Mouse (Mus musculus): ENCODE measurements at regions not wholly inside any gene's neighbourhood (a gene's known extent, or its start where the extent isn't known, plus 50 kb on each side); places are given as distances from the start of the nearest gene placed in this dataset.

DNA sequence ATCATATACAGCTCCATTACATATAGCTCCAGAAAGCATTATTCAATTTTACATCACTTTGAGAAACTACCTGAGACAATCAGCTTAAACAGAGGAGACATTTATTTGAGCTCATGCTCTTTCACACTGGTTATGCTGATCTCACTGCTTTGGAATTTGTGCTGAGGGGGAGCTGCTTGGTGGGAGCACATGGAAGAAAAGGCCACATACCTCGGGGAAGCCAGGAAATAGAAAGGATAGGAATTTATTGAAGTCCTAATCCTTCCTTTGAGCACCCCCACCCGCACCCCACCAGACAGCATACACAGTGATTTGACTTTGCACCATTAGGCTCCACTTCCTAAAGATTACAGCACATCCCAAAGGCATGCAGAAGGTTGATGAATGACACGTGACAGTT lies 296.0 kb upstream of the Slc35b3 start:
- Histone ChIP-seq H3K9ac (ENCODE audit: insufficient read depth, low read depth, low read length, poor library complexity, severe bottlenecking) (no peak overlapping the region), H3K4me1 (ENCODE audit: control insufficient read depth in 2 of 2, insufficient read depth in 2 of 2, low read length in 2 of 2, poor library complexity in 1 of 2) (no peaks in the 10 kb centered on the region), H3K4me3 (ENCODE audit: insufficient read depth in 1 of 2, low read depth in 1 of 2, low read length in 2 of 2, poor library complexity in 1 of 2, severe bottlenecking in 1 of 2) (no peak overlapping the region), H3K9me3 (ENCODE audit: control insufficient read depth, insufficient read depth, low read depth, low read length) (no peaks in the 10 kb centered on the region), H3K27ac (ENCODE audit: insufficient read depth, low read depth, low read length, poor library complexity, severe bottlenecking) (no peak overlapping the region), H3K36me3 (ENCODE audit: control insufficient read depth, insufficient read depth, low read length, poor library complexity, severe bottlenecking) (no peaks in the 10 kb centered on the region)
- no peak for TF ChIP-seq CHD2 (IDR thresholded peaks at IDR 0.05; ENCODE audit: low read depth, low read length)
- TF ChIP-seq MAFK (IDR thresholded peaks at IDR 0.05; ENCODE audit: insufficient read depth, low read depth, low read length): no peak
- no peak for TF ChIP-seq HCFC1 (IDR thresholded peaks at IDR 0.05; ENCODE audit: borderline replicate concordance, insufficient read depth, low read length)
- no peak for TF ChIP-seq ZNF384 (IDR thresholded peaks at IDR 0.05; ENCODE audit: low read depth, low read length)
- TF ChIP-seq ZC3H11A (IDR thresholded peaks at IDR 0.05; ENCODE audit: borderline replicate concordance, low read depth, low read length): no peak
- in situ Hi-C loops (cut with MboI; ENCODE audit: low sequenced_read_pairs in 2 of 2, unreplicated experiment in 2 of 2): no loop called here
- DNase-seq (ENCODE audit: low read depth, low spot score): no peak

DNA sequence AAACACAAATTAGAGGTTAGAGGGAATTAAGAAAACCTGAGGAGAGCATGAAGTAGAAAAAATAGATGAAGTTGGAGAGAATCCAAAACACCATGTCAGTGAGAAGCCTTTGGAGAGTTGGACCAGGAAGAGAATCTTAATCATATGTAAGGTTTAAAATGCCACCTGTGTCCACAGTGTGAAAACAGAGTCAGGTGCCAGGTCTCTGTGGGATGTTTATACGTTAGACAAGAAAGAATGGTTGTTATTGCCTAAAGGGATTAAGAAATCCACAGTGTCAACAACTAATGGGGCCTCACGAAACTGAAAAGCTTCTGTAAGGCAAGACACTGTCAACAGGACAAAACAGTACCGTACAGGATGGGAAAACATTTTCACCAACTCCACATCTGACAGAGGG lies 294.7 kb upstream of the Slc35b3 start:
- Histone ChIP-seq H3K4me3 (ENCODE audit: insufficient read depth in 1 of 2, low read depth in 1 of 2, low read length in 2 of 2, poor library complexity in 1 of 2, severe bottlenecking in 1 of 2) (no peak overlapping the region), H3K27ac (ENCODE audit: insufficient read depth, low read depth, low read length, poor library complexity, severe bottlenecking) (no peak overlapping the region), H3K36me3 (ENCODE audit: control insufficient read depth, insufficient read depth, low read length, poor library complexity, severe bottlenecking) (no peaks in the 10 kb centered on the region), H3K4me1 (ENCODE audit: control insufficient read depth in 2 of 2, insufficient read depth in 2 of 2, low read length in 2 of 2, poor library complexity in 1 of 2) (no peaks in the 10 kb centered on the region), H3K9ac (ENCODE audit: insufficient read depth, low read depth, low read length, poor library complexity, severe bottlenecking) (no peak overlapping the region), H3K9me3 (ENCODE audit: control insufficient read depth, insufficient read depth, low read depth, low read length) (no peaks in the 10 kb centered on the region)
- DNase-seq (ENCODE audit: low read depth, low spot score): no peak
- in situ Hi-C loops (cut with MboI; ENCODE audit: low sequenced_read_pairs in 2 of 2, unreplicated experiment in 2 of 2): no loop called here
- no peak for TF ChIP-seq HCFC1 (IDR thresholded peaks at IDR 0.05; ENCODE audit: borderline replicate concordance, insufficient read depth, low read length)
- no peak for TF ChIP-seq CHD2 (IDR thresholded peaks at IDR 0.05; ENCODE audit: low read depth, low read length)
- no peak for TF ChIP-seq MAFK (IDR thresholded peaks at IDR 0.05; ENCODE audit: insufficient read depth, low read depth, low read length)
- no peak for TF ChIP-seq ZC3H11A (IDR thresholded peaks at IDR 0.05; ENCODE audit: borderline replicate concordance, low read depth, low read length)

DNA sequence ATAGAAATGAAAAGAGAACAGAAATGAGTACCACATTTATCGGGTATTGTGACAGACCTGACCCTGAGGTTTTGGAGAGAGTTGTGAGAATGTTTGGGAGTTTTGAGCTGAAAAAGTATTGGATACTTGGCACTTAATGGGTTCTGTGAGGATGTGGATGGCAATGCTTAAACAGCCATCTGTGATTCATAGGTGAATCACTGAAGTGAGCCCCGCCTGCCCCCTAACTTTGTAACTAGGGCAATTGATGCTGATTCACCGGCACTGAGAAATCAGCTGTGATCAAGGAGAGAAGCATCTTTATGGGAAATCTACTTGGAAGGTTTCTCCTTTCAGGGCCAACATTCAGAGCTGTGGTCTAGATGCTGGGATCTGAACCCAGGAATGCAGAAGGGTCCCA lies 291.9 kb upstream of the Slc35b3 start:
- H3K36me3 ChIP-seq (ENCODE audit: control insufficient read depth, insufficient read depth, low read length, poor library complexity, severe bottlenecking): no peaks in the 10 kb centered on the region
- H3K9ac ChIP-seq (ENCODE audit: insufficient read depth, low read depth, low read length, poor library complexity, severe bottlenecking): no peak overlapping the region
- in situ Hi-C loops (cut with MboI; ENCODE audit: low sequenced_read_pairs in 2 of 2, unreplicated experiment in 2 of 2): no loop called here

DNA sequence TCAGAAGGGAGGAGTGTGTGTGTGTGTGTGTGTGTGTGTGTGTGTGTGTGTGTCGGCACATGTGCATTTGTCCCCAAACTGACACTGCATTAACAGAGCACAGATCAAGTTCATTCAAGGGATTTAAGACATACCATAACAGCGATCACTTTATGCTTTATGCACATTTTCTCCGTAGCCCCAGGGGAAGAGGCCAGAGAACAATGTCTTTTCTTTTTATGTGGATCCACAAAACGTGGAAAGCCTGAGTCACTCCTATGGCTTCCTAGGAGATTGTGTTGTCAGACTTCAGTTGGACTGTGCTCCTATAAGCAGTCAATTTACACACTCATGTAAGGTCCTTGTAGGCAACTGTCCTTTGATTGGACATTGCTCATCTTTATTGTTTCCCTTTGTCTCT lies 289.4 kb upstream of the Slc35b3 start:
- no peak overlapping the region for H3K4me3 ChIP-seq (ENCODE audit: insufficient read depth in 1 of 2, low read depth in 1 of 2, low read length in 2 of 2, poor library complexity in 1 of 2, severe bottlenecking in 1 of 2)
- H3K27ac ChIP-seq (ENCODE audit: insufficient read depth, low read depth, low read length, poor library complexity, severe bottlenecking): no peak overlapping the region
- H3K9me3 ChIP-seq (ENCODE audit: control insufficient read depth, insufficient read depth, low read depth, low read length): no peaks in the 10 kb centered on the region

More for the DNA sequence above, 291.9 kb upstream of the Slc35b3 start:
- H3K4me1 ChIP-seq (ENCODE audit: control insufficient read depth in 2 of 2, insufficient read depth in 2 of 2, low read length in 2 of 2, poor library complexity in 1 of 2): no peaks in the 10 kb centered on the region
- no peaks in the 10 kb centered on the region for H3K9me3 ChIP-seq (ENCODE audit: control insufficient read depth, insufficient read depth, low read depth, low read length)
- no peak overlapping the region for H3K4me3 ChIP-seq (ENCODE audit: insufficient read depth in 1 of 2, low read depth in 1 of 2, low read length in 2 of 2, poor library complexity in 1 of 2, severe bottlenecking in 1 of 2)
- TF ChIP-seq ZC3H11A (IDR thresholded peaks at IDR 0.05; ENCODE audit: borderline replicate concordance, low read depth, low read length) (no peak), CHD2 (IDR thresholded peaks at IDR 0.05; ENCODE audit: low read depth, low read length) (no peak), ZNF384 (IDR thresholded peaks at IDR 0.05; ENCODE audit: low read depth, low read length) (no peak), MAFK (IDR thresholded peaks at IDR 0.05; ENCODE audit: insufficient read depth, low read depth, low read length) (no peak), HCFC1 (IDR thresholded peaks at IDR 0.05; ENCODE audit: borderline replicate concordance, insufficient read depth, low read length) (no peak)
- DNase-seq (ENCODE audit: low read depth, low spot score): no peak
- no peak overlapping the region for H3K27ac ChIP-seq (ENCODE audit: insufficient read depth, low read depth, low read length, poor library complexity, severe bottlenecking)

DNA sequence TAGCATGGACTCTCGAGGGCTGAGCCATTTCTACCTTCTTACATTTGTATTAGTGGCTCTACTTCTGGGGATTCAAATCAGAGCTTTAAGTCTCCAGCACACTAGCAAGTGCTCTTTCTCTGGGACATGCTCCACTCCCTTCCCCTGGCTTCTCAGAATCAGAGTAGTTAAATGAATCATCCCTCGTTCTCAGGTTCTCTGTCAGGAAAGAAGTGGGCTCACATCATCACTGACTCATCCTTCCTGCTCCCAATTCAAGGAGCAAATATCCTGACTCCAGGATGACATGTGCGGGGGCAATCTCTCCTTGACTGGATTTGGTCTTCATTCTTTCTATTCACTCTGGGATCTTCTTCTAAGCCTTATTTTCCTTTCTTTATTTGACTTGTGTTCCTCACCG lies 266.2 kb upstream of the Slc35b3 start:
- Histone ChIP-seq H3K9me3 (ENCODE audit: control insufficient read depth, insufficient read depth, low read depth, low read length) (no peaks in the 10 kb centered on the region), H3K4me1 (ENCODE audit: control insufficient read depth in 2 of 2, insufficient read depth in 2 of 2, low read length in 2 of 2, poor library complexity in 1 of 2) (no peaks in the 10 kb centered on the region), H3K9ac (ENCODE audit: insufficient read depth, low read depth, low read length, poor library complexity, severe bottlenecking) (no peak overlapping the region), H3K27ac (ENCODE audit: insufficient read depth, low read depth, low read length, poor library complexity, severe bottlenecking) (no peak overlapping the region), H3K36me3 (ENCODE audit: control insufficient read depth, insufficient read depth, low read length, poor library complexity, severe bottlenecking) (no peaks in the 10 kb centered on the region), H3K4me3 (ENCODE audit: insufficient read depth in 1 of 2, low read depth in 1 of 2, low read length in 2 of 2, poor library complexity in 1 of 2, severe bottlenecking in 1 of 2) (no peak overlapping the region)
- DNase-seq (ENCODE audit: low read depth, low spot score): no peak
- in situ Hi-C loops (cut with MboI; ENCODE audit: low sequenced_read_pairs in 2 of 2, unreplicated experiment in 2 of 2): no loop called here
- TF ChIP-seq ZNF384 (IDR thresholded peaks at IDR 0.05; ENCODE audit: low read depth, low read length): no peak
- no peak for TF ChIP-seq MAFK (IDR thresholded peaks at IDR 0.05; ENCODE audit: insufficient read depth, low read depth, low read length)
- TF ChIP-seq CHD2 (IDR thresholded peaks at IDR 0.05; ENCODE audit: low read depth, low read length): no peak
- TF ChIP-seq ZC3H11A (IDR thresholded peaks at IDR 0.05; ENCODE audit: borderline replicate concordance, low read depth, low read length): no peak
- no peak for TF ChIP-seq HCFC1 (IDR thresholded peaks at IDR 0.05; ENCODE audit: borderline replicate concordance, insufficient read depth, low read length)

More for the DNA sequence above, 289.4 kb upstream of the Slc35b3 start:
- TF ChIP-seq ZNF384 (IDR thresholded peaks at IDR 0.05; ENCODE audit: low read depth, low read length) (no peak), CHD2 (IDR thresholded peaks at IDR 0.05; ENCODE audit: low read depth, low read length) (no peak), ZC3H11A (IDR thresholded peaks at IDR 0.05; ENCODE audit: borderline replicate concordance, low read depth, low read length) (no peak), HCFC1 (IDR thresholded peaks at IDR 0.05; ENCODE audit: borderline replicate concordance, insufficient read depth, low read length) (no peak), MAFK (IDR thresholded peaks at IDR 0.05; ENCODE audit: insufficient read depth, low read depth, low read length) (no peak)
- Histone ChIP-seq H3K9ac (ENCODE audit: insufficient read depth, low read depth, low read length, poor library complexity, severe bottlenecking) (no peak overlapping the region), H3K36me3 (ENCODE audit: control insufficient read depth, insufficient read depth, low read length, poor library complexity, severe bottlenecking) (no peaks in the 10 kb centered on the region), H3K4me1 (ENCODE audit: control insufficient read depth in 2 of 2, insufficient read depth in 2 of 2, low read length in 2 of 2, poor library complexity in 1 of 2) (no peaks in the 10 kb centered on the region)
- no peak for DNase-seq (ENCODE audit: low read depth, low spot score)
- in situ Hi-C loops (cut with MboI; ENCODE audit: low sequenced_read_pairs in 2 of 2, unreplicated experiment in 2 of 2): no loop called here
